In the genomic region with DNA sequence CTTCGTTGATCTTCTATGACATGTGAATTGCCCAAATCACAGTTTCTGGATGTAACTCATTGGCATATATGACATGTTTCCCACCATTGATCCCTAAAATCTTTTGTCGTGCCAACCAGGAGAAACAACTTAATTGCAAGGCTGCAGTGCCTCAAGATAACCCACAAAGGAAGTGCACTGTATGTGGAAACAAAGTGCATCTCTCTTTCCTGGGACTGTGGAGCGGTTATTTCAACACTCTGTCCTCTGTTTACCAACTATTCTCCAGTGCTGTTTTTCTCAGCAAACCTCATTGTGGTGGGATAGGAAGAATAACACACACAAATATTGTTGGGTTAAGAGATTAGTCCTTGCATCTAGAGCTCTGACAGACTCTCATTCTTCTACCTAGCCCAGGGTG, we compare ENCODE assay signal across 23 mouse cellular contexts.
"Had no signal": no experiment of that assay in that cellular context is flagged by ENCODE, and none has a peak within 500 bp of the region (broad histone marks: within the 10 kb centered on the region; RNA-seq: fewer than 3 reads in every experiment).

No protein-coding gene starts in this region.

- H3K9ac ChIP-seq: heart, embryonic 13.5 days; heart, embryonic 15.5 days; hindbrain, embryonic 13.5 days; hindbrain, embryonic 15.5 days; limb, embryonic 12.5 days had no signal

- H3K4me3 ChIP-seq: gastrocnemius, adult 2 months; heart, embryonic 13.5 days; heart, embryonic 15.5 days; hindbrain, embryonic 13.5 days; hindbrain, embryonic 15.5 days; layer of hippocampus, adult 2 months; left cerebral cortex, adult 2 months; limb, embryonic 10.5 days; limb, embryonic 12.5 days had no signal

- H3K27ac ChIP-seq: gastrocnemius, adult 2 months; heart, embryonic 13.5 days; heart, embryonic 15.5 days; hindbrain, embryonic 13.5 days; hindbrain, embryonic 15.5 days; hindbrain, postnatal 0 days; layer of hippocampus, adult 2 months; left cerebral cortex, adult 2 months; limb, embryonic 10.5 days; limb, embryonic 12.5 days had no signal

- DNase-seq: gastrocnemius, adult 2 months; gastrocnemius, postnatal 10 days; gastrocnemius, postnatal 25 days; heart, adult 18-20 months; kidney, adult 11 months; kidney, adult 2 months; kidney, postnatal 10 days; kidney, postnatal 25 days; kidney, postnatal 4 days; liver had no signal

- H3K27me3 ChIP-seq: heart, embryonic 13.5 days; heart, embryonic 15.5 days; hindbrain, embryonic 13.5 days; hindbrain, embryonic 15.5 days; limb, embryonic 12.5 days had no signal

- H3K9me3 ChIP-seq: heart, embryonic 13.5 days; heart, embryonic 15.5 days; hindbrain, embryonic 13.5 days; hindbrain, embryonic 15.5 days; limb, embryonic 10.5 days; limb, embryonic 12.5 days had no signal

- H3K4me2 ChIP-seq: heart, embryonic 11.5 days; heart, embryonic 13.5 days; heart, embryonic 15.5 days; hindbrain, embryonic 13.5 days; hindbrain, embryonic 15.5 days; limb, embryonic 12.5 days; liver, embryonic 11.5 days had no signal

- ATAC-seq: forebrain, embryonic 16.5 days; hindbrain, postnatal 0 days; intestine, embryonic 16.5 days had no signal

- H3K36me3 ChIP-seq: heart, embryonic 13.5 days; heart, embryonic 15.5 days; hindbrain, embryonic 13.5 days; hindbrain, embryonic 15.5 days; limb, embryonic 10.5 days; limb, embryonic 12.5 days had no signal
